Mouse (Mus musculus): Measurements from ENCODE around the gene Usp46.

DNA sequence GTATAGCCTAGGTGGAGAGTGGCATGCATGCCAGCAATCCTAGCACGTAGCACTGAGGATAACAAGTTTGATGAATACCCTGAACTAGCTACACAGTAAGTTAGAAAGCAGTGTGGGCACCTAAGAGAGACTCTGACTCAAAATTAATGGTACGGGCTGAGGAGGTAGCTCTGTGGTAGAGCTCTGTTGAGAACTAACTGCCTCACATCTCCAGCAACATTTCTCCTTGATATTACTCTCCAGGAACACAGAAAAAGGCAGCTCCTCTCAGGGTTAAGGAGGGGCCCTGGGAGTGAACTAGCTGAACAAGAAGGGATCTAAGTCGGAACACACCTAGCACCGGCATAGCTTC is 24.2 kb upstream of the Usp46 start:
- TF ChIP-seq POLR2A (IDR thresholded peaks at IDR 0.05; ENCODE audit: control insufficient read depth, extremely low read depth, insufficient read depth, low read length, poor library complexity) = no peak
- TF ChIP-seq CTCF (IDR thresholded peaks at IDR 0.05; ENCODE audit: borderline replicate concordance, control insufficient read depth, extremely low read depth, insufficient read depth, low read length, poor library complexity) = no peak

Data from thymus, adult 2 months (tissue).